Mouse (Mus musculus) ES-Bruce4 (cell line): ENCODE measurements at regions not wholly inside any gene's neighbourhood (a gene's known extent, or its start where the extent isn't known, plus 50 kb on each side); places are given as distances from the start of the nearest gene placed in this dataset.

Experiments used
- CTCF ChIP-seq: IDR thresholded peaks from one replicate; pipeline ENCODE4 v1.8.1; 2011; ENCODE audit warnings: low read depth, low read length
- POLR2A ChIP-seq: IDR thresholded peaks from one replicate; pipeline ENCODE4 v1.8.1; 2011; ENCODE audit warnings: low read length; ENCODE audit not compliant: insufficient read depth

GRCm38 (mm10) chr1:78008811-78009410 lies 188.0 kb downstream of the Pax3 start:
- TF ChIP-seq CTCF (peak; percentile 83), POLR2A (no peak)
